Mouse (Mus musculus) adrenal gland, adult 18-20 months (tissue): ENCODE results near the gene Sat1. TPM values are rescaled to one million over a fixed set of nuclear protein-coding genes. Genes with fewer than 3 reads are reported as not detected.
"Not testable (repeated sequence)": the region's sequence is repeated elsewhere in the genome, so short reads cannot be mapped to it uniquely, and the experiment has no call there.

Source experiments
- DNase-seq, 2 experiments: peaks; one replicate each; pipeline ENCODE4 v3.0.0; 2021 to 2022; ENCODE audit warnings: low spot score in 2 of 2
- long read RNA-seq, 2 experiments: library from polyadenylated mRNA; stranded (forward); transcript quantifications; one replicate each; pipeline ENCODE4 v2.0.0; 2021
- total RNA-seq, 2 experiments: library from RNA; stranded (reverse); gene quantifications; 1 replicate in 1 of 2; 2 replicates in 1 of 2; pipeline ENCODE4 v1.2.3; 2021

The Sat1 gene
- 100 to 1,000 TPM; 112 to 145 TPM for total RNA-seq
- long read RNA-seq, experiment 1, transcript Sat1-201 (6 exons, 1,162 nt) = major isoform, 23 of 25 reads
- long read RNA-seq, experiment 1, partial matches to known transcripts = 0 of 25 reads
- long read RNA-seq, experiment 1, other reads (novel, unspliced or antisense) = 1 of 25 reads
- long read RNA-seq, experiment 2, transcript Sat1-201 (6 exons, 1,162 nt) = major isoform, 65 of 84 reads
- long read RNA-seq, experiment 2, transcript Sat1-207 (7 exons, 1,272 nt) = minor isoform, 6 of 84 reads
- long read RNA-seq, experiment 2, partial matches to known transcripts = 0 of 84 reads
- long read RNA-seq, experiment 2, other reads (novel, unspliced or antisense) = 10 of 84 reads

DNA sequence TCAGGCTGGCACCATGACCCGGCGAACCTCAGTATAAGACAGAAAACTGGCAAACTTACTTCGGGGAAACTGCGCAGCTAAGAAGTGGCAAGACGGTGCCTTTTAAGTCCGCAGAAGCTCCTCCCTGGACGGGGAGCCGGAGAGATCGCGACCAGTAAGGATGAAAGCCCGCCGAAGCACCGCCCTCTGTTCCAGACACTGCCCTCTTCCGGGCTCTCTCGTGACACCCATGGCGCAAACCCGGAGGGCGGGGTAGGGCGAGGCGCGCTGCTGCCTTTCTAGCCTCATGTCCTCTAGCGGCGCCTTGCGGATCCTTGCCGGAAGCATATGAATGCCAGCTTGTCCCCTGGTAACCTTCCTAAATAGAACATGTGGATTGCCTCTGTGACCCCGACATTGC is at the start of gene Sat1:
Gene Sat1, minus strand, starts transcription at position 179 of the 400 bp plus-strand sequence.
- peak; percentile 76 to 79 for DNase-seq

DNA sequence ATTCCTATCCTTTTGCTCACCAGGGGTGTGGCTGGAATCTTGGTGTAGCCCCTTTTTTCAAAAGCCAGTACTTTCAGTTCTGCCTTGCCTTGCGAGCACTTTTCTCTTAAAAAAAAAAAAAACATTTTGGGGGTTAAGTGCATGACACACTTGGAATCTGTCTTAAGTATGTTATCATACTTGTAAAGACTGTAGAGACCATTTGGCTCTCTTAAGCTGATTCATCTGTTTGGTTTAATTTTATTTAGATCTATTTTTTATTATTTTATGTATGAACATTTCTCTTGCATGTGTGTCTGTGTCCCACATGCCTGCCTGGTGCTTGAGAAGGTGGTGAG is 46.6 kb upstream of the Sat1 start:
- DNase-seq = no peak

DNA sequence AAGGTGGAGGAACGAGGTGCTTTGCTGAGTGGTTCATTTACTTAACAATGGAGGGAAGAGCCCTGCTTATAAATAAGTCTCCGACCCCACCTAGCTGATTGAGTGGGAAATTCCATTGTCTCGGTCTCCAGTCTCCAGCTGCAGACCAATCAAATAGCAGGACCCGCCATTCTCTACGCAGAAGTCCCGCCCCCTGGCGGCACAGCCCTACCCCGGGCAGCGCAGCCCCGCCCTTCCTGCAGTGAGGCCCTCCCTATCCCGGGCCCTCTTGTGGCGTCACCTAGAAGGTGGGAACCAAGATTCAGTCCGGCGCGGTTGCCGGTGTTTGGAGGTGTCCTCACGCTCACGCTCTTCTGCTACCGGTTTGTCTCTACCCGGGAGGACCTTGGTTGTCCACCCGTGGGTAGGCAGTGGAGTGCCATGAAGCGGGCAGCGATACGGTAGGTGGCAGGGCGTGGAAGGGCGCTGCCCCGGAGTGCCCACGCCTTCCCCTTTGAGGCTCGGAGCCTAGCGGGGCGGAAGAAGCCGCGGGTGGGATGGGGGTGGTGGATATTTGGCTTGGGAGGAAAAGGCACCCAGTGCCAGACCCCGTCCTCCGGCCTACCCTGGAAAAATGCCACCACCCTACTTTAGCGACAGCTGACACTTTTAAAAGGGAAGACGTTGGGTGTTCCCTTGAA is 46.1 kb upstream of the Sat1 start, which contains the start of gene Acot9:
Gene Acot9, plus strand, starts transcription at position 209 of the 680 bp plus-strand sequence.
- peak; percentile 78 to 79 for DNase-seq

DNA sequence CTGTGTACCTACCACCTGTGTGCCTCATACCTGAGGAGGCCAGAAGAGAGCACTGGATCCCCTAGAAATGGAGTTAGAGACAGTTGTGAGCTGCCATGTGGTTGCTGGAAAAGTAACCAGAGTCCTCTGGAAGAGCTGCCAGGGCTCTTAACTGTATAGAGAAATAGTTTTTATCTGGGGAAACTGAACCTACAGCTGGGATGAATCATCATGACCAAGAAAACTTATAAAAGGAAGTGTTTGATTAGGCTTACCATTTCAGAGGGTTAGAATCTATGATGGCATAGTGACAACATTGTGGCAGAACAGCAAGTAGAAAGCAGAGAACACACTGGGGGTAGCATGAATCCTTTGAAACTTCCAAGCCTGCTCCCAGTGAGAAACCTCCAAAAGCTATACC is 40.6 kb upstream of the Sat1 start:
- no peak for DNase-seq

DNA sequence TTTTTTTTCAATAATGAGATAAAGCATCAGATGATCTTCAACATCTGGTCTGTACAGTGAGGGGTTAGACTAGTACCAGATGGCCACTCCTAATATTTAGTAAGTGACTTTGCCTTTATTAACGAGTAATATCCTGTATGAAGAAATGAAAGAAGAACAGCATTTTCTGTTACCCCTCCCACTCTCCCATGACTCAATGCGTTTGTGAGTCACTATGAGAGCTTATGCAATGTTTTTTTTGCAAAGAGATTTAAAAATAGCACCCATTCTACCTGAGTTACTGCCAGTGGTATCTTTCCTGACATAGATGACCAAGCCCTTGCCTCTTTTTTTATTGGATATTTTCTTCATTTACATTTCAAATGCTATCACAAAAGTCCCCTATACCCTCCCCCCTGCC is 2.0 kb upstream of the Sat1 start:
- DNase-seq = no peak

DNA sequence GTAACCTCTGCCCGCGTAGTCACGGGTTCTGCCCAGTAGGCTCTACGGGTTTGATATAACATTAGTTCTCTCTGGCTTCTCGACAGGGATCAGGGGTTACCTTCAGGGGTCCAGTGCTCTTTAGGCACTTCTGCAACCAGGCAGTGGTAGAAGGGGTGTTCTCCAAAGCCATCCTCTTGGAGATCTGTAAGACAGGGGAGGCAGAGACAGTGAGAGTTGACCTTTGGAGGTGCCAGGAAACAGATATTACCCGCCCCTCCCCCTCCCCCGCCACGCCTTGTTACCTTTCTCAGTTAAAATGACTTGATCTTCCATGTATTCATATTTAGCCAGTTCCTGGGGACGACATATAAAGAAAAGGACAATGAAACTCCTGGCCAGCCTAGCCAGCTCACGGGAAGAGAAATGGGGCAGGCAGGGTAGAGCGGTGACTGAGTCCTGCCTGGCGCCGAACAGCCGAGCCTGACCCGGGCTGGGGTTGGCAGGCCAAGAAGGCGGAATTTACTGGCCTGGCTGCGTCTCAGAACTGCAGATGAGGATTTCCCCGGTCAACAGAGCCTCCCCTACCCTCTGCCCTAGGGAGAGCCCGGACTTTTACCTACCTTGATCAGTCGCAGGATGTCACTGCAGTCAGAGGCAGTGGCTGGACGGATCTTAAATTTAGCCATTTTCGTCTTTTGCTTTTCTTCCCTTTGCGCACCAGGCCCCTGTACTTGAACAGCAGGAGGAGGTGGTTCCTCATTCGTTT is 574 bp downstream of the Sat1 start:
- DNase-seq = peak; percentile 32 to 37

DNA sequence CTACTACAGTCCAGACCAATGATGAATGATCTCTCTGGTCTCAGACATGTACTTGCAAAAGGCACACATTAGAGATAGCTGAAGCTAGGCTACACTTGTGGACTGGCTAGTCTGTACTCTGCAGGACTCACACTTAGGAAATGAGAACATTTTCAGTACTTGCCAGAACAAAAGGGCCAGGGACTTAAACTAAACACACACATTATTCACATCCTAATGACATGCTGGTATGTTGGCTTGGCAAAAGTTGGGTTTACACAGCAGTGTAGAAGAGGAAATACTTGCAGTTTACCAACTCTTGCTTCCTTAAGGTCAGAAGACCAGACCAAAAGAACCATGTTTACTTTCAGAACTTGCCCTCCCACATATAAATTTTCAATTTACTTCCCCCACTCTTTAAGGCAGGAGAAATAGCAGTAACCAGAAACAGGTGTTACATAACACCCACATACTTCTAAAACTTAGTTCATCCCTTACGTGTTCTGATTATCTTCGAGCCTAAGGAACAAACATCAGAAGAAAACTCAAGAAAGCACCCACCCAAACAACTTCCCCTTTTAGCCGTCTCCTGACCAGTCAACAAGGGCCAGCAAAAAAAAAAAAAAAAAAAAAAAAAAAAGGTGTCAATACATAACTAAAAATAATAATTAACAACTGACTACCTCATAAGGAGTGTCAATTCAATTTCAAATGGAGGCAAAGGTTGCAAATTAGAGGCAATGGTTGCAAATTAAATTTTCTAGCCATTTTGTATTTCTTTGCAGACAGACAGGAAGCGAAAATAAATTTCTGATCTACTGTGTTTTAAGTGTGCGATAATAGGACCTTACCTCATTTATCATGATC is 1.7 kb downstream of the Sat1 start:
- no peak for DNase-seq

DNA sequence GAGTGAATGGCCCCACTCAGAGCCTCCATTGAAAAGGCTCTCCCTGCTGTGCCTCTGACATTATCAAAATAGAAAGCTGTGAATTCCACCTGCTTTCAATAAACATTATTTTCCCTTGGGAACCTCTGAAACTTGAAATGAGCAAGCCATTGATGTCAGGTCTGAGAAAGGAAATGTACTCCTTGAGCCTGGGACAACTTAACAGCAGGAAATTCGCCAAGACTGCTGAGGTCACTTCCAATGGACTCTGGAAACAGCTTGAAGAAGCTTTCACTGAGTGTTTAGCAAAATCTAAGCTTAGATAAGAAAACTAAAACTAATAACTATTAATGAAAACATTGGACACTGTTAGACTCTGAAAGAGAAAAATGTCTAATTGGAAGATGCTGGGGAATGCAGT is 7.6 kb downstream of the Sat1 start:
- DNase-seq = no peak

DNA sequence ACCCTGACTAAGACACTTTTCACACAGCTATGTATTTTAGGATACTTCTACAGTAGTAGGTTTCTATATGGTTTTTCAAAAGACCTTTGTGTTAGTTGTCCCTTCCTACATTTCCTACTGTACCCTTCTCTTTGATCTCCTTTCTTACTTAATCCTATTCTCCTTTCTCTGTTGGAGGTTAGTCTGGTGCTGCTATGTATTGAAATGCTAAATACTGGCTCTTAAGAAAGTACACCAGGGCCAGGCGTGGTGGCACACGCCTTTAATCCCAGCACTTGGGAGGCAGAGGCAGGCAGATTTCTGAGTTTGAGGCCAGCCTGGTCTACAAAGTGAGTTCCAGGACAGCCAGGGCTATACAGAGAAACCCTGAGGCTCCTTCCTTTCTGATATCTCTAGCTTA is 10.8 kb downstream of the Sat1 start:
- DNase-seq = not testable (repeated sequence)

DNA sequence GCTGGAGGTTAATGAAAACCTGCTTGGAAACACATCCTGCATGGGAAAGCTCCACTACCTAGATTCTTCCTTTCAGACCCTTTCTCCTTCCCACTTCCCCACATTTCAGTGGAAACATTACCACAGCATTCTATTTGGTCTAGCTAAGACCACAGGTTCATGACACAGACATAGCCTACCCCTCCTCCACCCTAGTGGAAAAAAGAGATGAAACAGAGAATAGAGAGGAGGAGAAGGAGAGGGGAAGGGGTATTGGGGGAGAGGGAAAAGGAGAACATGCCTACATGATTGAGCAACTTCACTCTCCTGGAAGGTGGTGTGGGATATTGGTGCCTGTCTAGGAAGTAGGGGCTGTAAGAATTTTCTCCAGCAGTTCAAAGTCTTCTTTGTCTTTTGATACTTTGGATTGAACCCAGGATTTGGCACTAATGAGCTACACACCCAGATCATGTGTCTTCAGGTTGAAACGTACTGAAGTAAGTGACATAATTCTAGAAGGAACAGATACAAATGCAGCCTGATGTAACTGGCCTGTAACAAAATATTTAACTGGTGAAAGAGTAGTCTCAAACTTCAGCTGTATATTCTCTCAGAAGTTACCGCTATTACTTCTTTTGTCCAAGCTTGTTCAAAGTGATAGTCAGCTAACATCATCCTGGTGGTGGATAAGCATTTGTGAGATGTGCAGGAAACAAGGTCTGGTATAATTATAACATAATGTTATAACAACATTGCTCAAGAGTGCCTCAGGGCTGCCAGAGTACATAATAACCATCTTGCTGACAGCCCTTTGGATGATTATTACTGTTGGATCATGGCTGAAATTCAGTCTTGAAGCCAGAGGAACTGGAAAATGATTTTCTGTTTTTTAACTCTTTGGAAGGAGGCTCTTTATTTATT is 13.6 kb downstream of the Sat1 start:
- DNase-seq = no peak

DNA sequence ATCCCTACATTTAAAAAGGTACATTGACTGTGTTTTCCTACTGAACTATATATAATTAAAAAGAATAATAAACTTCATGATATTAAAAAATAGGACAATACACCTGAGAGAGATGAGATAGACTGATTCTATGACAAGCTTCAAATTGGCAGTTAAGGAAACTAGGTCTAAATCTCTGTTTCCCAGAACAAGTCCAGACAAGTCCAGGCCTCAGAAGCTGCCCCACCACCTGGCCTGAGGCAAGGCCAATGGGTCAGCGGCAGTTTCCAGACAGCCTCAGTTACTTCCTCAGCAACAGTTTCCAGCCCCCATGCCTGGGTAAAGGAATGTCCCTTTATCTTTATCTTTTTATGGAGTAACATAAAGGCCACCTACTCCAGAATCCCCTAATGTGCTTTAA is 14.4 kb downstream of the Sat1 start:
- no peak for DNase-seq

DNA sequence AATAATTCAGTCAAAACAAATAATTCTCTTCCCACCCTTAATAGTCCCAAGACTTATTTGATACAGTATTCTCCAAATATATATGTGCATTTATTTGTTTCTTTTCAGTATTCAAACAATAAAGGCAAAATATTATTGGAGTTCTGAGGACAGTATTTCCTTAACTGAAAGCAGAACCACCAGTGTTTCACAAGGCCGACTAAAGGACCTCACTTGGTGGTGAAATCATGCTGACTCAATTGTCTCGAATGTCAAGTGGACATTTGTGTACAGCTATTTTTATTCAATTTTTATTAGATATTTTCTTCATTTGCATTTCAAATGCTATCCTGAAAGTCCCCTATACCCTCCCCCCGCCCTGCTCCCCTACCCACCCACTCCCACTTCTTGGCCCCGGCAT is 21.3 kb downstream of the Sat1 start:
- DNase-seq = no peak

DNA sequence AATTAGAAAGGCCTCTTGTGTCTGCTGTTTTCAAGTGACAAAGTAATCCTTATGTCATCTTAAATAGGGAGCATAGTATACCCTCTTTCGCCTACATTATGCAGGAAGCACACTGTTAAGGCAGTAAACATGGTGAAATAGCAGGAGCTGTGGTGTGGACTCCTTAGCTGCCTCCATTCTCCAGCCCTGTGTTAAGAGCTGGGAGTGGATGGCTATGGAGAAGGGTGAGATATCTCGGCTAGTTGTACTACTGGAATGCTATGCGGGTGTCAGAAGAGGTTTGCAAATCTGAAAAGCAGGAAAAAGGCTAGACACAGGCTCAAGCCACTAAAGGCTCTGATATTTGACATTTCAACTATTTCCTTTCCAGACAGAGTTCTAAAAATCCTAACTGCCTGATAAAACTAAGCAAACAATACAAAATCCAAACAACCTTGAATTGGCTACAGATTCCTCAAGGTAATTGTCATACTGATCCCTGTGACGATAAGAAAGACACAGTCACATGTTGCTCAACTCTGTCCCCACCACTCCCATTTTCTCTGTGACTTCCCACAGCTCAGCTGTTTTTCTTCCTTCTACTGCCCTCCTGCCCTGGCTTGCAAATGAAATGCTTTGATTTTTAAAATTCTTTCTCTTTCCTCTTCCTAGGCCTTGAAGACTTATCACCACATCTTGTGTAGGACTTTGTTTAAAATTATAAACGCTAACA is 22.4 kb downstream of the Sat1 start:
- DNase-seq = no peak

DNA sequence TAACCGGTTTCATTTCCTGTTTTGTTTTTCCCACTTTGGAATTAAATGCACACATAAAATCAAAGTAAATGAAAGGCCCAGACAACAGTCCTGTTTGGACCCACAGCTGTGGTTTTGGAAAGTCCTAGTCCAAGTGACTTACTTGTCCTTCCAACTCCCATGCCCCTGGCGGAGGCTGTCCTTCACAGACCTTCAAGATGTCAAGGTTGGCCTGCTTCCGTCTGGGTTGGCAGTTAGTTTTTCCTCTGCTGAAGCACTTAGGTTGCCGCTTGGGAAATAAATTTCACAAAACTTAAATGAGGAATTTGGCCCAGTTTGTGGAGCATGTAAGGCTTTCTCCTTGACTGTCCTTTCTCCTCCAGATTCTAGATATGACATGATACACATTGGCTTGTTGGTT is 24.3 kb downstream of the Sat1 start:
- DNase-seq = no peak

DNA sequence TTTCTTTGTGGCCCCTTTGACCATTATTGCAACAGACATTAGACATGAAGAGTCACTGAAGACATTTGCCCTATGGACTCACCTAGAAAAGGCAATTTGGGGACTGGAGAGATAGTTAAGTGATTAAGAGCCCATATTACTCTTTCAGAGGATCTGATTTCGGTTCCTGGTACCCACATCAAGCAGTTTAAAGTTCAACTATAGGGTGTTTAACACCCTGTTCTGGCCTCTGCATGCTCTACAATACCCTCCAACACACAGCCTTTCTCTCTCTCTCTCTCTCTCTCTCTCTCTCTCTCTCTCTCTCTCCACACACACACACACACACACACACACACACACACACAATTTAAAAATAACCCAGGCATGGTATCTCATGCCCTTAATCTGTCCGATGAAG is 38.6 kb downstream of the Sat1 start:
- no peak for DNase-seq

DNA sequence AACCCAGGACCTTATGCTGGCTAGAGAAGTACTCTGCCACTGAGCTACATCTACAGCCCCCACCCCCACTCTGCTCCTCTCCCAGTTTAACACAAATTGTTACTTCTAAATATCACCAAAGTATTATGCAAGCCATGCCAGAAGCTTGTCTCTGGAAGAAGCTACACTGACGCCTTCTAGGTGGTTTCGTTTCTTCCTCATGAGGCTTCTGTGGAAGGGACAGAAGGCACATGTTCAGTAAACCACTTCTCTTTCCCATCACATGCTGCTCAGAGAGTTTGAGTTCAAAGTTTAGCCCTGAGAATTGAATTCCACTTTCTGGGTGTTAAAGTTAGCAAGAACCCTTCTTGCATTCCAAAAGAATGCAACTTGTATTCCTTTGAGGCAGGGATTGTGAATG is 39.0 kb downstream of the Sat1 start:
- no peak for DNase-seq

DNA sequence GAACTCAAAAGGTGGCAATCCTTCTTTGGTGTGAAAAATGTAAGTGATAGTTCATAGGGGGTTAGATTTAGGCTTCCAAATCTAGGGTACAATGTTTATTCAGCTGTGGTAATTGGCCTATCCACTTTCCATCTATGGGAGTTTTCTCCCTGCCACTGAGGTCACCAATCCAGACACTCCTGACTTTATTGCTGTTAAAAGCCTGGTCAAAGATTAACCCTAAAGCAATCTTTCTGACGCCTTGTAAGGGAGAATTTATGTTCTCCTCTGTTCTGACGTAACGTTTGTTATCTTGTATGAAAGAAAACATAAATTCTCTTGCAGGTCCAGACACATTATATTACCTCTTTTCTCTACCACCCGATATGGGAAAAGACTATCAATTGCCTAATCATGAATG is 40.7 kb downstream of the Sat1 start:
- DNase-seq = no peak

DNA sequence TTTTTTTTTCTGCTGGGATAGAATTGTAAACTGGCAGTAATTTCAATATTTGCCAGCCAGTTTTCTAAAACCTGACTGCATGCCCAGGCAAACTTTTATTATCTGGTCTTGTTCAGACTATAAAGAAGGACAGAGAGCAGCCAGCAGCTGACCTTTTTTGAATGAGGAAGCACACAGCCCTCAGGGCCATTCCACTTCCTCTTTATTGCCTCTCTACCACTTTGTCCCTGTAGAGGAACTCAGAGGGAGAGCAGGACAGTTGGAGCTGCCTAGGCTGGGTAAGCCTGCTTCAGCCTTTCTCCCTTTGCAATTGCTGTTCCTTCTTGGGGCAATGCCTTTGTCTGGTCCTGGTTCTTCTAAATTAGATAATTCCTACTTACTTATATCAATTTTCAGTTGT is 43.9 kb downstream of the Sat1 start:
- no peak for DNase-seq

DNA sequence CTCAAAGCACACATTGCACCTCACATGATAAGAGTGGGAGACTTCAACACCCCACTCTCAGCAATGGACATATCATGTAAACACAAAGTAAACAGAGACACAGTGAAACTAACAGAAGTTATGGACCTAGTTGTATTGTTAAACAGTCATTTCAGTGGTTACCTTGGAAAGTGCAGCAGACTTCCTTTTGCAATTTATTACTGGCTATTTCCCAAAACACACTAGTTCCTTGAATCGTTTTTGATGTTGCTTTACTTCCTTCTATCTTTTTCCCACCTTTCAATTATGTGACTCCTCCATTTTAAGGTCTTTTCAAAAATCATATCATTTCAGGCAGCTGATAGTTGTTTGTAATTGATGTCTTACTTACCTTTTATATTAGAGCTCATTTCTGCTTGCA is 44.5 kb downstream of the Sat1 start:
- DNase-seq = no peak

DNA sequence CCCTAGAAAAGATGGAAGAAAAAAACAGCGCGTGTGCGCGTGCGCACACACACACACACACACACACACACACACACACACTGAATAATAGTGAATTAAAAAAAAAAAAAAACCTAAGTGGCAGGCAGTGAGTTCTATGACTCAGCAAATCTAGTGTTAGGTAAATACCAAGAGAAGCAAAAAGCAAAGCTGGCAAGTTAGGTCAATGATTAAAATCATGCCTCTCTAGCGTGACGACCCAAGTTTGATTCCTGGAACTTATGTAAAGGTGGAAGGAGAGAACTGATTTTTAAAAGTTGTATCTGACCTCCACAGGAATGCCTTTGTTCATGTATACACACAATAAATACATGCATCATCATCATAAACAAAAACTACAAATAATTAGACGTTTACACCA is 46.4 kb downstream of the Sat1 start:
- DNase-seq = no peak
